Mouse (Mus musculus) urinary bladder, adult 18-20 months (tissue): ENCODE results near the gene Ptprk.

Experiments used
- DNase-seq, 2 experiments: peaks; one replicate each; pipeline ENCODE4 v3.0.0; 2022; ENCODE audit warnings: low spot score in 2 of 2, mixed read lengths in 2 of 2

Ptprk gene

GRCm38 (mm10) chr10:28414823-28415222, 340.2 kb downstream of the Ptprk start:
- no peak for DNase-seq

GRCm38 (mm10) chr10:28422622-28423021, 348.0 kb downstream of the Ptprk start:
- DNase-seq = no peak

GRCm38 (mm10) chr10:28425371-28425770, 350.8 kb downstream of the Ptprk start:
- no peak for DNase-seq

- no peak for DNase-seq
Observed at GRCm38 (mm10) chr10:28436084-28436483, 361.5 kb downstream of the Ptprk start.

- DNase-seq = no peak
Observed at GRCm38 (mm10) chr10:28449853-28450252, 375.2 kb downstream of the Ptprk start.

GRCm38 (mm10) chr10:28450642-28451041, 376.0 kb downstream of the Ptprk start:
- DNase-seq = no peak

GRCm38 (mm10) chr10:28458027-28458426, 383.4 kb downstream of the Ptprk start:
- DNase-seq = no peak

- no peak for DNase-seq
Observed at GRCm38 (mm10) chr10:28459963-28460362, 385.3 kb downstream of the Ptprk start.

GRCm38 (mm10) chr10:28463706-28464105, 389.1 kb downstream of the Ptprk start:
- no peak for DNase-seq

- no peak for DNase-seq
Observed at GRCm38 (mm10) chr10:28464766-28465548, 390.3 kb downstream of the Ptprk start.

- DNase-seq = no peak
Observed at GRCm38 (mm10) chr10:28485574-28485973, 411.0 kb downstream of the Ptprk start.

GRCm38 (mm10) chr10:28491006-28491405, 416.4 kb downstream of the Ptprk start:
- DNase-seq = no peak

- DNase-seq = no peak
Observed at GRCm38 (mm10) chr10:28492206-28492605, 417.6 kb downstream of the Ptprk start.

- DNase-seq = no peak
Observed at GRCm38 (mm10) chr10:28492870-28493269, 418.2 kb downstream of the Ptprk start.

GRCm38 (mm10) chr10:28493271-28493861, 418.7 kb downstream of the Ptprk start:
- DNase-seq = no peak

- DNase-seq = no peak
Observed at GRCm38 (mm10) chr10:28497791-28498190, 423.2 kb downstream of the Ptprk start.

- no peak for DNase-seq
Observed at GRCm38 (mm10) chr10:28498504-28498903, 423.9 kb downstream of the Ptprk start.

- DNase-seq = no peak
Observed at GRCm38 (mm10) chr10:28513601-28514000, 439.0 kb downstream of the Ptprk start.

- no peak for DNase-seq
Observed at GRCm38 (mm10) chr10:28516147-28516546, 441.5 kb downstream of the Ptprk start.

GRCm38 (mm10) chr10:28518297-28518696, 443.7 kb downstream of the Ptprk start:
- no peak for DNase-seq

- DNase-seq = no peak
Observed at GRCm38 (mm10) chr10:28519861-28520260, 445.2 kb downstream of the Ptprk start.

- no peak for DNase-seq
Observed at GRCm38 (mm10) chr10:28523992-28524735, 449.5 kb downstream of the Ptprk start.

GRCm38 (mm10) chr10:28540595-28540994, 466.0 kb downstream of the Ptprk start:
- DNase-seq = no peak
